Mouse (Mus musculus): ENCODE results near the gene AC124108.1. TPM values are rescaled to one million over a fixed set of nuclear protein-coding genes. Genes with fewer than 3 reads are reported as not detected.

The AC124108.1 gene
- not detected for polyA plus RNA-seq (2017; shearing (Covaris generic))

DNA sequence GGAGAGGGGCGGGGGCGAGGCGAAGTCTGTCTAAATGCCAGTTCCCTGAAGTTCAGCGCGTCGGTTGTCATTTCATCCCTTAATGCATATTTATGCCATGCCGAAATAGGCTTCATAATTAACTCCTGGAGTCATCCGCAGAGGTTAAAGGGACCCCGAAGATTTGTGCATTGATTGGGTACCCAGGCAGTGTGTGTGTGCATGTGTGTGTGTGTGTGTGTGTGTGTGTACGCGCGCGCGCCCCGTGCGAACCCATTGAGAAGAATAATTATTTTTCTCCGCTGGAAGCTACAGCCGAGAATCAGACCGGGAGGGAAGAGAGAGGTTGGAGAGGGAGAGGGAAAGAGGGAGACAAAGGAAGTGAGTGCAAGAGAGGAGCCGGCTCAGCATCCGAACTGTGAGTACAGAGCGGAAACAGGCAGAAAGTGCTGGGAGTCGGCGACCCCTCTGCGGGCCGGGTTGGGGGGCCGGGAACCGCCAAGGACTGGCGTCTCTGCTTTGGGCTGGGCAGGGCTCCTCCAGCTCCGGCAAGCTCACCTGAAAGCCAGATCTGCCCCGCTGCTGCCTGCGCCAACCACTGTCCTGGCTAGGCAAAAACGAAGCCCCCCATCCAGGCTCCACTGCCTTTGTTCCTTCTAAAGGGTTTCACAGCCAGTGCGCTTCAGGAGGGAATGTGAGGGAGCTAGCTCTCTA, at the start of gene AC124108.1, which contains the start of gene Lemd1:
AC124108.1 (plus strand) TSS at position 365 of the 693 bp plus-strand sequence.
Lemd1 (plus strand) TSS at position 339 of the 693 bp plus-strand sequence.

DNA sequence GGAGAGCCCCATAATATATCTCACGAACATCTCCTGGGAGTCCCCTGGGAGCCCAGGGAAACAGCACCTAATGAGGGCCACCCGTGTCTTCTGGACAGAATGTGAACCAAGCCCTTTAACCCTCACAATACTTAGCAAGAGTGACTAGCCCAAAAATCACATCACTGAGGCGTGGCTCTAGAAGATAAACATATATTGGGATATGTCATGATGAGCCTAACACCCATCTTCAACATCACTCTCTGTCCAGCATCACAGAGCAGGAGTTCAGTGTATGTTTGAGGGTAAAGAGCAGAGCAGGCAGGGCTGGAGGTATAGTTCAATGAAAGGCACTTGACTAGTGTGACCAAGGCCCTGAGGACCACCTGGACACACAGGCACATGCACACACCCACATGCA, 38.4 kb downstream of the AC124108.1 start, which contains the start of gene Gm10188:
Gm10188 (minus strand) TSS at position 101 of the 400 bp plus-strand sequence.

Other genes with a start within 250 kb of the AC124108.1 start
- not detected for gene Slc45a3, start 228.5 kb upstream of the AC124108.1 start, polyA plus RNA-seq (2017; shearing (Covaris generic))
- 138 TPM for gene Elk4, start 183.8 kb upstream of the AC124108.1 start, polyA plus RNA-seq (2017; shearing (Covaris generic))
- 79.3 TPM for gene Mfsd4a, start 123.4 kb upstream of the AC124108.1 start, polyA plus RNA-seq (2017; shearing (Covaris generic))
- not detected for gene Cdk18, start 51.8 kb upstream of the AC124108.1 start, polyA plus RNA-seq (2017; shearing (Covaris generic))
- not detected for gene Lemd1, start within 50 bp of the AC124108.1 start, polyA plus RNA-seq (2017; shearing (Covaris generic))
- not detected for gene Gm10188, start 38.3 kb downstream of the AC124108.1 start, polyA plus RNA-seq (2017; shearing (Covaris generic))
- gene Klhdc8a, start 107.2 kb downstream of the AC124108.1 start, polyA plus RNA-seq (2017; shearing (Covaris generic)) = 0.07 TPM
- 11.6 TPM for gene Nuak2, start 124.7 kb downstream of the AC124108.1 start, polyA plus RNA-seq (2017; shearing (Covaris generic))
- gene Tmcc2, start 199.8 kb downstream of the AC124108.1 start, polyA plus RNA-seq (2017; shearing (Covaris generic)) = 0.26 TPM
- 9.1 TPM for gene Dstyk, start 226.1 kb downstream of the AC124108.1 start, polyA plus RNA-seq (2017; shearing (Covaris generic))